Mouse (Mus musculus): ENCODE measurements at regions not wholly inside any gene's neighbourhood (a gene's known extent, or its start where the extent isn't known, plus 50 kb on each side); places are given as distances from the start of the nearest gene placed in this dataset.
A peak's percentile ranks its signal among the peaks of the same experiment; 100 is the strongest.

DNA sequence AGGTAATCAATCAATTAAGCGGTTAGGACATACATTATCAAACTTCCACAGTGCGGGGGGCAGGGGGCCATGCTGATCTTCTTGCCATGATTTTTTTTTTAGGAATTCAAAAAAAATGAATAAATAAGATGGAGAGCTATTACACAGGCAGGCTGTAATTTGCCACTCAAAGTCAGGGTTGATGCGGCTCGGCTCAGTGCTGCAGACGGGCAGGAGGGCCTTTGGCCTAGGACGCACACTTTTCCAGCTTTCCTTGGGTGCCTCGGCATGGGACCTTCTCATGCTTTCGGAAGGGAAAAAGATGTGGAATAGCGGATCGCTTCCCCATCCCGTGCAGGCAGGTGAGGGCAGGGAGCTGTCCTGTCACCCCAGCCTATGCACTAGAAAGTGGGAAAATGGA, 383.4 kb upstream of the 3110018I06Rik start:
- no peak for DNase-seq (ENCODE audit: low read depth, low spot score)

DNA sequence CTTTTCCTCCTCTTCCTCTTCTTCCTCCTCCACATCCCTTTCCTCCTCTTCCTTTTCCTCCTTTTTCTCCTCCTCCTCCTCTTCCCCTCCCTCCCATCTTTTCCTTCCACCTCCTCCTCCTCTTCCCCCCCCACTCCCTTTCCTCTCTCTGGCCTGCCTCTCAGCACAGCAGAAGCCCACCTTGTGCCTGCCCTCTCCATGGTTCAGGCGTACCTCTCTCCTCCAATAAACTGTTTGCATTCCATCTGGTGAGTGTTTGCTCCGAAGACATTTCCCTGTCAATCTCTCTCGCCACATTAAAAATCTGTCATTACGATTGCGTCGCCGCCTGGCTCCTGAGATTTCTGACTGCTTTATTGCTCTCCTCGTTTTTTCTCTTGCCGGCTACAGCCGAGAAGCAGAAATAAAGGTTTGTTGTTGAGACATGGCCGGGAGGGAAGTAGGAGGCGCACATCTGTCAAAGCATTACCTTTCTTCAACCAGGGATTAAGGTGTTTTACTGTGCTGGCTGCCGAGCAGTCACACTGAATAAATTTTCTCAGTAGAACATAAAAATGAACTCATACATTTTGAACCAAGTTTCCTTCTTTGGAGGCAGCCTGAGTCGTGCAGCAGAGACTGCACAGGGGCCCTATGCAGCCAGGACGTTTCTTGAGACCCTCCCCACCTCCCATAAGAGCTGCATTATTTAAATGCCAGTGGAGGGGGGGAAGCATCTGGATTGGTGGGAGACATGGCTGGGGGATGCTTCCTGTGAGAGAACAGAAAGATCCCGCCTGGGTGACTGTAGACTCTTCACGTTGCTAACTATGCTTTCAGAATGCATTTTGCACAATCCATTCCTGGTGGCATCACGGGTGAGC, 376.3 kb upstream of the 3110018I06Rik start:
- DNase-seq (ENCODE audit: low read depth, low spot score), result peak; percentile 26

DNA sequence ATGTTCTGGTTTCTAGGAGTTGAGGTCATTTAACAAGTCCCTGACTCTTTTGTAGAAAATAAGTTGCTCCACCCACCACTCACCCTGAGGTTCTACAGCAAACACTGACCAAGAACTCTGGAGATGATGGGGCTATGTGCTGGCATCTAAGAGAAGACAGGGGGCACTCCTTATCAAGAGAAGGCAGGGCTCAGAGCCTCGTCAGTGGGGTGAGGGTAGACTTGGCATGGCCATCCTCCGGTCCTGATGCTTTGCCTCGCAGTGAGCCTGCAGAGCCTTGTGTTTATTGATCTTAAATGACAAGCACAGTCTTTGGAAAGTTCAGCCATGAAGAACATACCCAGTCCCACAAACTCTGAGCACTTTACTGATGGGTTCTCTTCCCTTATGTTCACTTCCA, 370.1 kb upstream of the 3110018I06Rik start:
- no peak for DNase-seq (ENCODE audit: low read depth, low spot score)

DNA sequence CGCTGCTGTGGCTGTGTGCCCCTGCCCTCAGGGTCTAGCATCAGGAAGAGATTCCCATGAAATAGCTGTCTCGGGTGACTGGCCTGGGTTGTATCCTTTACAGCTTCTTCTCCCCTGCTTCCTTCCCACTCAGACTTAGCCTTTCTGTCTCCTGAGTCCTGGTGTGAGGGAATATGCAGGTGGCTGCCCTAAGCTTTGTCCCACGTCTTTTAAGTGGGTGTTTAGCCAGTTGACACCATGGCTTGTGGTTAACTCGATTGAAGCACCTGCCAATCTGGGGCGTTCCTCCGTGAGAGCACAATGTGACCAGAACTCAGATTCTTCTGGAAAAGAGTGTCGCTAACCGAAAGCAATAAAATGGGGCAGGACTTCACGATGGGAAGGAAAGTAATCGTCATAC, 369.4 kb upstream of the 3110018I06Rik start:
- no peak for DNase-seq (ENCODE audit: low read depth, low spot score)

DNA sequence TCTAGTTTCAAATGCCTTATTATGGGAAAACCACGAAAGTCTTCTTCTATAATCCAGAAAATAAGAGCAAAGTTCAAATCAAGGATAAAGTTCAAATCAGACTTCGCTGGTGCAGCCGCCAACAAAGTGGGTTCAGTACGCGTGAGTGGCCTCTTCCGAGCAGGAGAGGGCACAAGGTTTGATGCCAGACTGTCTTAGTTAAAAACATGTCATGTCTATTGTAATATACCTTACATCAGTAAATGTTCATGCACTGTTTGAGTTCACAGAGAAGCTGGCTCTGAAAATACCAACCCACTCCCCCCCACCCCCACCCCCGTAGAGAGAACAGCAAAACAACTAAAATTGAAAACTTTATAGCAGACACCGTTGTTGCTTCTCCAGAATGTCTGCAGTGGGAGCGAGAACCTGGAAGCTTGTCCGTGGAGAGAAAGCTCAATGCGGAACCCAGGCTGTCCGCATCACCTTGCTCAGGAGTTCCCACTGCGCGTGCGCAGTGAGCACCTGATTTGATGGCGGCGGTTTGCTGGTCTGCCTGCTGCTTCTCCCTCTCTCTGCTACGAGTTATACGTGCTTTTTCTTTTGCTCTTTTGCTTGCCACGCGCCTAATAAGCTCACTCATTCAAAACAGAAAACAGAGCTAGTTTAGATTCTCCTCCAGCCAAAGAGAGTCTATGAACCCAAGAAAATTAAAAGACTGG, 367.8 kb upstream of the 3110018I06Rik start:
- no peak for DNase-seq (ENCODE audit: low read depth, low spot score)

DNA sequence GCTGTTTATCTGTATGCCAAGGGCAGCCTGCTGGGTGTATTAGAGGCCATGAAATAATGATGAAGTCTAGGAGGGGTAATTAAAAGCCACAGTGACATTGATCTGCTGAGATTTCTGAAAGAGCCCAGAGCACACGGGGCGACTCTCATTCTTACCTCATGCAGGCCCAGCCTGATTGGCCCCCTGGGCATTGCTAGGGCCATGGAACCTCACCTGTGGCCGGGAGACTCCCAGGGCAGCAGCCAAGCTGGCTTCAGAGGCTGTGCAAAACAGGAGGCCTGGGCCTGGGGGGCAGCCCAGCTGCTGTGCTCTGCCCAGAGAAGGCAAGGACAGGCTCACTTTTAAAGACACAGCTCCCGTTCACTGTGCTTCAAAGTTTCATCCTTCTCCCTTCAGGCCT, 366.4 kb upstream of the 3110018I06Rik start:
- no peak for DNase-seq (ENCODE audit: low read depth, low spot score)

DNA sequence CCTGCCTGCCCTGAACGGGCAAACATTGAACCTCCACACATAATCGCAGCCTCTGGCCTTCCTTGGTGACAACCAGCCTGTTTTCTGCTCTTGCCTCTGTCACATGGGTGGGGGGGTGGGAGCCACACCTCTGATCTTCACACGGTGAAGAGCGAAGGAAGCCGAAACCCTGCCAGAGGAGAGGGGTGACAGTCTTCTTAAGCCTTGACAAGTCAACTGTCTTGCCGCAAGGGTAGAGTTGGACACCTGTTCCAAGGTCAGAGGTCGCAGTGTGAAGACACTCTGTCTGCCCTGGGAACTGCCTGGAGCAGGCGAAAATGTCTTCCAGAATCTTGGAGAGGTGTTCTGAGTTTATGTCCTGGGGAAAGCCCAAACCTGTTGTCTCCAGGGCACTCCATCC, 364.8 kb upstream of the 3110018I06Rik start:
- no peak for DNase-seq (ENCODE audit: low read depth, low spot score)

DNA sequence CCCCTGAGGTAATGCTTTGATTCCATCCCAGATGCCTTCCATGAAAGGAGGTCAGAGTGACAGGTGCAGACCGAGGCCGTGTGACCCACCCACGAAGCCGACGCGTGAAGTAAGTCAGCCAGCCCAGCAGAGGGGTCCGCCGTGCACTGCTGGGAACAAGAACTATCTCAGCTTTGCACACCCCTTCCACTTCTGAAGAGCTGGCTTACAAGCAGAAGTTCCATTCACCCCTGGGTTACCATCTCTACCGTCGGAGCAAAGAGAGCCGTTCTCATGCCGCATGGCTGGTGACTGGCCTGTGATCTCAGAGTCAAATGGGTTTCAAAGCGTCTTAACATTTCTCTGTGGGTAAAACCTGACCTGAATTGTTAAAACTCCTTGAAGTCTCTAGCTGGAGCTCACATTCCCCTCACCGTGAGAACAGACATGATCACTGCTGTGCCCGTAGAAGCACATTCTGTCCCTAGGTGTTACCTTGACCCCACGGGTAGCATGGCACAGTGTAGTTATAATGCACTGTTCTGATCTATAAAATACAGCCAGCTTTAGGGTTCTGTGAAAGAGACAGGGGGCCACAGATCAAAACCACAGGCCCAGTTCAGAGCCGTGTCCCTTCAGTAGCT, 364.1 kb upstream of the 3110018I06Rik start:
- DNase-seq (ENCODE audit: low read depth, low spot score), result no peak

DNA sequence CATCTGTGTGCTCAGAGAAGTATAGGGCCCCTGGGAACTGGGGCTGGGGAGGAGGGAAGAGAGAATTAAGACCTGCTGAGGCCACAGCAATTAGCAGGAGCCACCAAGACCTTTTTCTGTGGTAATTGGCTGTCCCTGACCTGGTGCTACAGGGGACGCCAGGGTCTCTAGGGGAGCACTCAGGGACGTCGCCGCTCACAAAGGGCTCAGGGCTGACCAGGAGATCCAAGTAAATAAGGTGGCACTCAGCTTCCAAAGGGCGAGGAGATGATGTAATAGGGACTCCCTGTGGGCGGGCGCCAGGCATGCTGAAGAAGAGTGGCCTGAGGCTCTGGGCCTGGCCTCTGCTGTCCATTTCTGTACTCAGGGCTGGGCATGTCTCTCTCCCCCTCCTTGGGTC, 363.2 kb upstream of the 3110018I06Rik start:
- no peak for DNase-seq (ENCODE audit: low read depth, low spot score)

DNA sequence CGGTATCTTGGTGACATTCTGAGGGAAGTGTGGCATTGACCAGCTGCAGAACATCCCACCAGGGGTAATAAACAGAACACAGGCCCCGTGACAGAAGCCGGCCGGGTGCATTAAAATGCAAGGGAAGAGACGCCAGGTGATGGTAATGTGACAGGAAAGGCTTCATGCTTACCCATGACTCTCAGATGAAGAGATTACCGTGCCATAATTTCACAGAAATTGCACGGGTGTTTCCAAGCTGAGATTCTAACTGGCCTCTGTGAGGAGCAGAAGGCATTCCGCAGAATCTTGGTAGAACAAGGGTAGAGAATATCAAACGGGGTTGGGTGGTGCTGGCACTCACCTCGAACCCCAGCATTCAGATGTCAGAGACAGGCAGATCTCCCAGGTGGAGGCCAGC, 362.4 kb upstream of the 3110018I06Rik start:
- DNase-seq (ENCODE audit: low read depth, low spot score), result no peak

DNA sequence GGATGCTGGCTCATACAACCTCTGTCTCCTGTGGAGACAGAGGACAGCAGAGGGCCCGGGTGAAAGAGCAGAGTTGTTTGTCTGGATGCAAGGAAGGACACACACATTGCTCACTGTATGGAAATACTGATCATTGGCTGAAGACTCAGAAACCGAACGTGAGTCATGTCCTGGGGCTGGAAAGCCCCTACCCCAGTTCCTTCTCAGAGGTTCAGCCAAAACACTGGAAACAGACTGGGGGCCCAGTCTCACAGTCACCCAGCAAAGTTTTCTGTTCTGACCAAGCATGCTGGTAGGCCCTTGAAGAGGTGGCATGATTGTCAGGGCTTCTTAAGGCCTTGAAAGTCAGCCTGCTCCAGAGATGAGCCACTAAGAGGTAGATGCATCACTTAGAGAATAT, 360.8 kb upstream of the 3110018I06Rik start:
- no peak for DNase-seq (ENCODE audit: low read depth, low spot score)

DNA sequence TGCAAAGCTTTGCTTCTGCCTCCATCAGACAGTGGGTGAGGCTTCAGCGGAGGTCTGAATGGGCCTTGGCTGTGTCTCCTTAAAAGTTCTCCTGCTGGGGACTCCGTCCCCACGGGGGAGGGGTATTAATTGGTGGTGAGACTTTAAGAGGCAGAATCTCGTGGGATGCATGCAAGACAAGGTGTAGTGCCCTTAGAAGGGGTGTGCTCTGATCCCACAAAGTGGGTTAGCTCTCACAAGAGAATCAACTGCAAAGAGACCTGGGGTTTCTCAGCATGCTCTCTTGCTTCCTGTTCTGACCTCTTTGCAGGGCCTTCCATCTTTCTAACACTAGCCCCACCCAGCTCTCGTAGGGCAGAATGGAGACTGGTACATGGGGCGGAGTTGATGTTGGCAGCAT, 359.2 kb upstream of the 3110018I06Rik start:
- no peak for DNase-seq (ENCODE audit: low read depth, low spot score)

DNA sequence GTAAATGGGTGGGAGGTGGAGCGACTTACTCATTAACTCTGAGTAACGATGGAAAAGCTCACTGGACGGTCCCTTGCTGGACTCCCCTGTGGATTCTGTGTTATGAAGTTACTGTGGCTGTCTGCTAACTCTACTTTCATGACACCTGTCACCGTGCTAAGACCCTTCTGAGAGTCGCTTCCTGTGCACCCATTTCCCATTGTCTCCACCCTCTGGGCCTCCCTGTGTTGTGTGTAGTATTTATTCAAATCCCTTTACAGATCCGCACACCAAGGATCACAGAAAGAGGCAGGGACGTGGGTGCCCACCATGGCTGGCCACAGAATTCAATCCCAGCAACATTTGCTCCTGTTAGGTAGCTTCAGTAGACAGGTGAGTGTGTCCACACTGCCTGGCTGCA, 357.1 kb upstream of the 3110018I06Rik start:
- no peak for DNase-seq (ENCODE audit: low read depth, low spot score)

DNA sequence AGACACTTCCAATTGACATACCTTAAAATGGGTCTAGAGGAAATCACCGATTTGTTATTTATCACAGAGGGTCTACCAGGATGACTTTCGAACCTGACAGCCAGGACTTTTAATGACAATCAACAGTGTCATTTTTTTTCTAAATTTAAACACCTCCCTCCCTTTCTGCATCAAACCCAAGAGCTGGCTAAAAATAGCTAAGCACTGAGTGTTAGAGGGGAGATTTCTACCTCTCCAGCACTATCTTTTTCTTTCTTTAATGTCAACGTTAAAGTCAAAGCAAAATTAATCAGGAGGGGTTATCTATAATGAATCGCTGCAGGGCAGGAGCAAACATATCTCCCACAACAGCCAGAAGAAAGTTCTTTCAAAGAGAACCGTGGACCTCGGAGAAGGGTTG, 356.6 kb upstream of the 3110018I06Rik start:
- DNase-seq (ENCODE audit: low read depth, low spot score), result no peak

DNA sequence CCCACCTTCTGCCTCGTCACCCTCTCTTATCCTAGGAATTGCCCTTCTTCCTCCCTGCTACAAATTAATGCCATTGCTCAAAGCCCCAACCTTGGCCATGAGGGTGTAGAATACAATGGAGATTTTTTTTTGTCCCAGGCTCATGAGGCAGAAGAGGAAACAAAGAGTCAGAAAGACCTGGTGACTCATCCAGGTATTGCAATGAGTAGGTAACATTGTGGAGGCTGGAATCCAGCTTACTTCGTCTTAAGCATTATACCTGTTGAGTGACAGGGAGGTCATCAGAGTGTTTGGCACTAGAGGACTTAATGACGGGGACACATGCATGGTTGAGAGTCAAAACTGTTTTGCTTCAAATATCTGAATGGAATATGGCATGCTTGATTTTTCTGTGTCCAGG, 355.9 kb upstream of the 3110018I06Rik start:
- DNase-seq (ENCODE audit: low read depth, low spot score), result no peak

DNA sequence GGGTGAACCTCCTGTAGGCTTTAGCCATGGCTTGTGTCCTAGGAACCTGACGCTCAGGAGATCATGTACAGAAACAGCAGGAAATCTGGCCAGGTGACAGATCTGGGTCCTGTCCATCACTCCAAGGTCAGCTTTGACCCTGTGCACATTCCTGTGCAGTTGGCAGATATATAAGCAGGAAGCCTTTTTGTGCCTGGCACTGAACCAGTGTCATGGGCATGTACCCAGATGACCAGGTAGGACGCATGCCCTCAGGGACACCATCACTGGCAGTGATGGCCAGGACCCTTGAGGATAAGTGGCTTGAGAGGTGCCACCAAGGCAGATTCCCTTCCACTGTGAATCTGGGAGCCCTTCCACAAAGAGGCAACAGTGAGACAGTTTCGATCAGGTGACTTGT, 354.1 kb upstream of the 3110018I06Rik start:
- DNase-seq (ENCODE audit: low read depth, low spot score), result no peak

DNA sequence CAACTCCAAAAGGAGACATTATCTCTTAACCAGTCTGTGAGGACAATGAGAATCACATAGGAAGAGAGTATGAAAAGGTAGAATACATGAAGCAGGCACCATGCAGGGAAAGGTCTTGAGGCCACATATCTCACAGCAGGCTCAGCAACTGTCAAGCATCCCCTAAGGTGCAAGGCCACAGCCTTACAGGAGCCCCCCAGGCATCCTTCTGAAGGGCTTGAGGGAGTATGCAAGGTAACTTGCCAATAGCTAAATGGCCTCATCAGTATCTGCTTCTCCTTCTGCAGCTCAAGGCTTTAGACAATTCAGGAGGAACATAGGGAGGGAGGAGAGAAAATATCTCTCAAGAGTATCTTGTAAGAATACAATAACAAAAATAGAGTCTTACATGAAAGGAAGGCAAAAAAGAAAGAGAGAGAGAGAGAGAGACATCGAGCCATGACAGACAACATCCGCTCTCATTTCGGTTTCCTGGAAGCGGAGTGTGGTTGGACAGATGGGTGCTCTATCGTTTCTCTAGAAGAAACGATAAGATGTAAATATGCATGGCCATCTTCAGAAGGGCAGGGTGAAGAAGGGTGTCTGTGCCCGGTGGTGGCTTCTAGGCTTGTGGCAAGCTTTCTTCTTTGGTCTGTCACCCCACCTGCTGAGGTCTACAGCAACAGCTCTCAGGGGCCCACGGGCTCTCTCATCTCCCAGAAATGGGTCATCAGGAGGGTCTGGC, 349.6 kb upstream of the 3110018I06Rik start:
- DNase-seq (ENCODE audit: low read depth, low spot score), result no peak

DNA sequence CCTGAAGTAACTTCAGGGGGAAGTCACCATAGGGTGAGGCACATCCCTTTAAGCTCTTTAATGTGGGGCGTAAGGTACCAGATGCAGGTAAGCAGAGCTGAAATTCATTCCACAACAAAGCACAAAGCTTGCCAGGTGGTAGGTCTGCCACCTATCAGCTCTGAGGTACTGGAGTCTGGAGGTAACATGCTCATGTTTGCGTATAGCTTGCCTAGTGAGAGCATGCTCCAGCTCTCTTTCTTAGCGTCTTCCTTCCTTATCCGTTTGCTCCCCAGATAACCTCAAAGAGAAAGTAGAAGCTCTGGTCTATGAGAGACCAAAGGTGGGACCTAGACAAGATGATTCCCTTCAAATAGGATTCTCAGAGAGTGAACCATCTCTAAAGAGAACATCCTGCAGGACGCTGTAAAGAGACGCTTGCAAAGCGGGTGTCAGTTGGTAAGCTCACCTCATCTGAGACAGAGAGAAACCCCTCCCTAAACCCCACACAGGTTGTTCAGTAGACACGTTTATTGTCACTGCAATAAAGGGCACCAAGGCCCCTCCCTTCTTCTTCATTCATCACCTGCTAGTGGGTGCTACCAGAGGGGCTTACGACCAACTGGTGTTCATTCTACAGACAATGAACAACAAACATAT, 347.4 kb upstream of the 3110018I06Rik start:
- DNase-seq (ENCODE audit: low read depth, low spot score), result no peak

DNA sequence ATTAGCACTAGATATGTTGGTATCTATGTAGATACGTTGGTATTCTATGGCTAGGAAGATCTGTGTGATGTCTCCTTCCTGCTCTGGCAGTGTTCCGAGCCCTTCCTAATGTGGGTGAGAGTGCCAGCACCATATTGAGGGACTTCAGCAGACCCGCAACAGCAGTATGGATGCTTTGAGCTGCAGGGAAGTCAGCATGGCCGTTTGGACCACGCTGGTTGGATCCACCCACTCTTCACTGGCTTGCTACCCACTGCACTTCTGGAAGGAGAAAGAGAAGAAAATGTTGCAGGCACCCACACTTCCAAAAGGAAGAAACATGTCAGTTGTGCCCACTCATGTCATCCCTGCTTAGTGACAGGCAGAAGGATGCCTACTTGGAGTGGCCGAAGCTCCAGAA, 346.2 kb upstream of the 3110018I06Rik start:
- no peak for DNase-seq (ENCODE audit: low read depth, low spot score)

DNA sequence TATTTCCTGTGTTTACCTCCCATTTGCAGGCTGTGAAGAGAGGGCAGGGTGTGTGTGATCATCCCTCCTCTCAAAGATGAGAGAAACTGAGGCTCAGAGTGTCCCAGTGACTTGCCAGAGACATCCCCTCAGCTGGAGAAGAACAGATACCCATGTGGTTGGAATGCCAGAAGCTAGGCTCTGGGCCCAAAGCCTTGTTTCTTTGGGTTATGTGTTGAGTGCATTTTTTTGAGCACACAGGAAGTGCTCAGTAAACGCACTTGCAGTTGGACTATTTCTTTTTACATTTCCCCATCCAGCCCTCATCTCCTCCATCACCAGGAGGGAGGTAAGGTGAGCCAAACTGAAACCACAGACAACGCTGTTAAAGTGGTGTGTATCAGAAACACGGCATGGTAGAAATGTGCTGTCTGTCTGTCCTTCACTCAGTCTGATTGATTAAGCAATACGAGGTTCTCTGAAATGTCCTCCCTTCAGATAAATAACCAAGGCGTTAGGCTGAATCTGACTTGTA, 341.8 kb upstream of the 3110018I06Rik start:
- DNase-seq (ENCODE audit: low read depth, low spot score), result no peak

DNA sequence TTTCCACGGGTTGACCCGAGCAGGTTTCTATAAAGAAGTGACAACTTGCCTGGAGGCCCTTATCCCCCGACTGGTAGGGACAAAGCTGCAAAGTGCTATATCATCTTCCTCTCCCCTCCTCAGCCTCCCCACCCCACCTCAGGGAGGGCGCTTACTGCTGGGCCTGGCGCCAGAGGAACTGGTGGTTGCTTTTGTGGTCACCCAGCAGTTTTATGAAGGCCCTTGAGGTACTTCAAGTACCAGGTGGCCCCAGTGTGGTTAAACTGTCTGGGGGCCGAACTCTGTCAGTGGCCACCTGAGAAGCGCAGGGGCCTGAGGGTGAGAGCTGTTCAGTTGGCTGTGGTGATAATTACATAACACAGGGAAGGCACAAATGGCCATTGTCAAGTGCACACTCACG, 340.0 kb upstream of the 3110018I06Rik start:
- DNase-seq (ENCODE audit: low read depth, low spot score), result no peak

Data from embryo, embryonic 11.5 days (tissue).